Mouse (Mus musculus) C2C12 (cell line): ENCODE measurements around the gene Usp2. TPM values are rescaled to one million over a fixed set of nuclear protein-coding genes. Genes with fewer than 3 reads are reported as not detected.

Experiments used
- H3K27me3 ChIP-seq: one replicate; pipeline ENCODE4 v1.6.1; 2011; ENCODE audit not compliant: control insufficient read depth, insufficient read depth, insufficient read length
- H3K36me3 ChIP-seq: one replicate; pipeline ENCODE4 v1.6.1; 2011; ENCODE audit not compliant: control insufficient read depth, insufficient read depth
- H3K4me3 ChIP-seq: one replicate; pipeline ENCODE4 v1.5.1; 2011; ENCODE audit warnings: mild to moderate bottlenecking, control low read depth; ENCODE audit not compliant: poor library complexity, insufficient read depth, severe bottlenecking
- H3K79me2 ChIP-seq: one replicate; pipeline ENCODE4 v1.6.1; 2011; ENCODE audit not compliant: control insufficient read depth, insufficient read depth
- H3K79me3 ChIP-seq: one replicate; pipeline ENCODE4 v1.6.1; 2011; ENCODE audit warnings: low read depth, control low read depth
- H3ac ChIP-seq: one replicate; pipeline ENCODE3; 2011; ENCODE audit warnings: low read depth; ENCODE audit not compliant: control insufficient read depth, insufficient read length
- CEBPB ChIP-seq: IDR thresholded peaks from one replicate; pipeline ENCODE4 v1.6.1; 2011; ENCODE audit warnings: low read depth, mild to moderate bottlenecking, control low read depth, moderate library complexity
- CTCF ChIP-seq: IDR thresholded peaks from one replicate; pipeline ENCODE4 v1.5.1; 2011; ENCODE audit not compliant: control insufficient read depth, insufficient read depth, insufficient read length
- FOSL1 ChIP-seq: IDR thresholded peaks from one replicate; pipeline ENCODE4 v1.8.0; 2011; ENCODE audit warnings: mild to moderate bottlenecking, low read length; ENCODE audit not compliant: poor library complexity, insufficient read depth, severe bottlenecking
- MAX ChIP-seq: IDR thresholded peaks from one replicate; pipeline ENCODE4 v1.6.1; 2011; ENCODE audit warnings: mild to moderate bottlenecking, control low read depth
- MYOD1 ChIP-seq: IDR thresholded peaks from one replicate; pipeline ENCODE4 v1.6.1; 2011; ENCODE audit warnings: low read depth; ENCODE audit not compliant: control insufficient read depth, insufficient read length
- MYOG ChIP-seq: IDR thresholded peaks from one replicate; pipeline ENCODE4 v1.6.1; 2011; ENCODE audit not compliant: control insufficient read depth, insufficient read length; ENCODE audit errors: extremely low read depth
- USF1 ChIP-seq: IDR thresholded peaks from one replicate; pipeline ENCODE4 v1.6.1; 2011; ENCODE audit warnings: low read depth, mild to moderate bottlenecking, control low read depth, moderate library complexity
- long read RNA-seq, 2 experiments: library from polyadenylated mRNA; unstranded; transcript quantifications; one replicate each; pipeline ENCODE4 v2.0.0; 2019 to 2020
- polyA plus RNA-seq: library from polyadenylated mRNA; unstranded; fragments of >200 nt; fragmentation: generic; extraction: Trizol; gene quantifications from one replicate; pipeline ENCODE4 v1.2.1, GENCODE M21; 2012; ENCODE audit warnings: missing spikeins

The Usp2 gene
- 0.73 TPM for polyA plus RNA-seq
- long read RNA-seq, experiment 1, partial matches to known transcripts: 0 of 6 reads
- long read RNA-seq, experiment 1, other reads (novel, unspliced or antisense): 2 of 6 reads
- long read RNA-seq, experiment 2, partial matches to known transcripts: 0 of 4 reads
- long read RNA-seq, experiment 2, other reads (novel, unspliced or antisense): 2 of 4 reads

- Histone ChIP-seq H3ac (peak within 1 kb of the TSS; percentile 39), H3K27me3 (no peaks in the 10 kb centered on the region)
- TF ChIP-seq CTCF (peak; percentile 95), MYOD1 (no peak), FOSL1 (no peak), USF1 (peak; percentile 87), MAX (peak; percentile 94), MYOG (no peak), CEBPB (peak; percentile 54)
These were observed at the start of gene Usp2 for GRCm38 (mm10) chr9:44066785-44067225. Gene Usp2 (plus strand): TSS chr9:44067021.

GRCm38 (mm10) chr9:44017846-44018245 lies 49.0 kb upstream of the Usp2 start:
- no peaks in the 10 kb centered on the region for H3K36me3 ChIP-seq
- H3K27me3 ChIP-seq: no peaks in the 10 kb centered on the region
- H3K4me3 ChIP-seq: no peak overlapping the region
- TF ChIP-seq MYOD1: no peak
- H3ac ChIP-seq: no peak overlapping the region
- no peaks in the 10 kb centered on the region for H3K79me2 ChIP-seq
- no peaks in the 10 kb centered on the region for H3K79me3 ChIP-seq

More at GRCm38 (mm10) chr9:44066785-44067225, at the start of gene Usp2:
- Histone ChIP-seq H3K79me3 (no peaks in the 10 kb centered on the region), H3K4me3 (no peak within 1 kb of the TSS), H3K36me3 (no peaks in the 10 kb centered on the region), H3K79me2 (no peaks in the 10 kb centered on the region)

- H3K36me3 ChIP-seq: no peaks in the 10 kb centered on the region
- H3K4me3 ChIP-seq: no peak overlapping the region
- no peaks in the 10 kb centered on the region for H3K27me3 ChIP-seq
- H3K79me2 ChIP-seq: no peaks in the 10 kb centered on the region
- TF ChIP-seq MYOD1 (no peak), CTCF (no peak), CEBPB (no peak), FOSL1 (no peak), MAX (no peak), USF1 (no peak), MYOG (no peak)
- H3ac ChIP-seq: no peak overlapping the region
- no peaks in the 10 kb centered on the region for H3K79me3 ChIP-seq
These were observed 46.8 kb upstream of the Usp2 start for GRCm38 (mm10) chr9:44020001-44020400.

- TF ChIP-seq MYOD1 (no peak), CEBPB (no peak), USF1 (no peak), FOSL1 (no peak), MYOG (no peak), CTCF (no peak), MAX (no peak)
- Histone ChIP-seq H3K79me2 (no peaks in the 10 kb centered on the region), H3K79me3 (no peaks in the 10 kb centered on the region), H3K27me3 (no peaks in the 10 kb centered on the region), H3K36me3 (no peaks in the 10 kb centered on the region), H3K4me3 (no peak overlapping the region), H3ac (no peak overlapping the region)
These were observed 44.5 kb upstream of the Usp2 start for GRCm38 (mm10) chr9:44022100-44022847.

- no peak overlapping the region for H3ac ChIP-seq
- H3K79me2 ChIP-seq: no peaks in the 10 kb centered on the region
- H3K79me3 ChIP-seq: no peaks in the 10 kb centered on the region
- H3K27me3 ChIP-seq: no peaks in the 10 kb centered on the region
- no peaks in the 10 kb centered on the region for H3K36me3 ChIP-seq
- no peak for TF ChIP-seq MYOG
- no peak overlapping the region for H3K4me3 ChIP-seq
These were observed 42.7 kb upstream of the Usp2 start for GRCm38 (mm10) chr9:44024096-44024495.

- H3K4me3 ChIP-seq: no peak overlapping the region
- H3K27me3 ChIP-seq: no peaks in the 10 kb centered on the region
- no peaks in the 10 kb centered on the region for H3K79me2 ChIP-seq
- TF ChIP-seq USF1 (no peak), FOSL1 (no peak), MYOD1 (no peak), MAX (no peak), CTCF (no peak), MYOG (no peak), CEBPB (no peak)
- no peak overlapping the region for H3ac ChIP-seq
- H3K79me3 ChIP-seq: no peaks in the 10 kb centered on the region
- H3K36me3 ChIP-seq: no peaks in the 10 kb centered on the region
These were observed 37.1 kb upstream of the Usp2 start for GRCm38 (mm10) chr9:44029580-44030236.

GRCm38 (mm10) chr9:44030646-44031045 lies 36.2 kb upstream of the Usp2 start:
- H3ac ChIP-seq: no peak overlapping the region
- no peaks in the 10 kb centered on the region for H3K79me3 ChIP-seq
- no peaks in the 10 kb centered on the region for H3K27me3 ChIP-seq
- no peaks in the 10 kb centered on the region for H3K79me2 ChIP-seq
- no peak overlapping the region for H3K4me3 ChIP-seq
- no peaks in the 10 kb centered on the region for H3K36me3 ChIP-seq
- TF ChIP-seq USF1: no peak
- no peak for TF ChIP-seq MYOG
- TF ChIP-seq FOSL1: no peak
- TF ChIP-seq CTCF: no peak
- no peak for TF ChIP-seq MYOD1
- no peak for TF ChIP-seq CEBPB
- TF ChIP-seq MAX: no peak
